Mouse (Mus musculus): ENCODE data around the gene Arhgap23. TPM values are rescaled to one million over a fixed set of nuclear protein-coding genes. Genes with fewer than 3 reads are reported as not detected.

Arhgap23 gene
- polyA plus RNA-seq, 1 experiment from 2014 or later, result 4.2 TPM

DNA sequence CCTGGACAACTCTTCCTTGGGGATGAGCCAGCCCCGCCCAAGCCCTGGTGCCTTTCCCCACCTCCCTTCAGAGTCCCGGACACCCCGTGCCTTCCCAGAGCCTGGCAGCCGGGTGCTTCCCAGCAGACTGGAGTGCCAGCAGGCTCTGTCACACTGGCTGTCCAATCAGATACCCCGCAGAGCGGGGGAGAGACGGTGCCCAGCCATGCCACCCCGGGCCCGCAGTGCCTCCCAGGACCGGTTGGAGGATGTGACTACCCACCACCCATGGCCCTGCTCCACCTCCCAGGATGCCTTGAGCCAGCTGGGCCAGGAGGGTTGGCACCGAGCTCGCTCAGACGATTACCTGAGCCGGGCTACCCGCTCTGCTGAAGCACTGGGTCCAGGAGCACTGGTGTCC is 36.3 kb downstream of the Arhgap23 start:
- no peak overlapping the region for H3K4me3 ChIP-seq (replicated peaks)
- no peak for ATAC-seq
- 95% methylated on average over 15 of the region's 15 CpGs for WGBS
- H3K4me1 ChIP-seq (replicated peaks), result peaks cover 16% of the 10 kb centered on the region
- H3K27ac ChIP-seq, result no peak overlapping the region
- no peak overlapping the region for H3K4me2 ChIP-seq (replicated peaks)
- no peaks in the 10 kb centered on the region for H3K27me3 ChIP-seq (replicated peaks)
- no peak overlapping the region for H3K9ac ChIP-seq
- H3K9me3 ChIP-seq, result no peaks in the 10 kb centered on the region
- peaks cover 33% of the 10 kb centered on the region for H3K36me3 ChIP-seq

DNA sequence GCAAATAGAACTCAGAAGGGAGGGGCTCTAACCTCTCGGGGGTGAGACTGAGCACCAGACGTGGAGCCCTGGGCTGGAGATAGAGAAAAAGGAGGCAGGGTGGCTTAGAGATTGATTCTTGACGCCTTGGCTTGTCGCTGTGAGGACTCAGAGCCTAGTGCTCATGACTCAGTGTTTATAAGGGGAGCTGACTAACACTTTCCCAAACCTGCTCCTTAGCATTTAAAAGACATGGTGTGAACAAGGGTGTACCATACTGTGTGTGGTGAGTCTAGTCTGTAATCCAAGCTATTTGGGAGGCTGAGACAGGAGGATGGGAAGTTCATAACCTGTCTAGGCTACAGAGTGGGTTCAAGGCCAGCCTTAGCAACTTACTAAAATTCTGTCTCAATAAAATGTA is 41.8 kb downstream of the Arhgap23 start:
- Histone ChIP-seq H3K27me3 (replicated peaks) (no peaks in the 10 kb centered on the region), H3K4me1 (replicated peaks) (no peaks in the 10 kb centered on the region), H3K4me3 (replicated peaks) (no peak overlapping the region), H3K4me2 (replicated peaks) (no peak overlapping the region), H3K9me3 (no peaks in the 10 kb centered on the region), H3K9ac (no peak overlapping the region), H3K27ac (no peak overlapping the region), H3K36me3 (peaks cover 38% of the 10 kb centered on the region)
- ATAC-seq, result no peak
- 79% methylated on average over 4 of the region's 4 CpGs for whole genome bisulfite sequencing

DNA sequence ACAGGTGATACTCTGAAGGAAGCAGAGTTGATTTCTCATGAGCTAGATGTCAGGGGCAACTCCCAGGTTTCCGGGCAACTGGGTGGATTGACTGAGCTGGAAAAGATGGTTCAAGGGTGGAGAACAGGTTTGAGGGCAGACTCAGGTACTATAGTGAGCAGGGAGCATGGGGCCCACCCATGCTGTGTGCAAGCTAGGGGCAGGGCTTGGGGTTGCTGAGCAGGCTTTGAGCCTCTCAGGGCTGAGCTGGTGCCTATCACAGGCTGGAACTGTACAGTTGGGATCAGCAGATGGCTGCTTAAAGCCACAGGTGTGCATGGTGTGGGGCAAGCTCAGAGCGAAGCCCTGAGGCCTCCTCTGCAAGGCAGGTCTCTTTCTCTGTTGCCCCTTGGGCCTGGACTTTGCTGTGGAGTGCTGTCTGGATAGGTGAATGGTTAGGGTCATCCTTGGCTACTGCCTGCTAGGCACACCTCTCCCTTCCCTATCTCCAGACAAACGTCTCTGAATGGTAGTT is 46.0 kb downstream of the Arhgap23 start:
- Histone ChIP-seq H3K27ac (no peak overlapping the region), H3K27me3 (replicated peaks) (no peaks in the 10 kb centered on the region), H3K4me2 (replicated peaks) (no peak overlapping the region), H3K9me3 (no peaks in the 10 kb centered on the region), H3K9ac (no peak overlapping the region), H3K36me3 (peaks cover 41% of the 10 kb centered on the region), H3K4me1 (replicated peaks) (no peaks in the 10 kb centered on the region), H3K4me3 (replicated peaks) (no peak overlapping the region)
- WGBS, result 89% methylated on average over 3 of the region's 3 CpGs
- 0 out of 2 replicates have a peak, but pooled peaks have one; percentile 36 for ATAC-seq

DNA sequence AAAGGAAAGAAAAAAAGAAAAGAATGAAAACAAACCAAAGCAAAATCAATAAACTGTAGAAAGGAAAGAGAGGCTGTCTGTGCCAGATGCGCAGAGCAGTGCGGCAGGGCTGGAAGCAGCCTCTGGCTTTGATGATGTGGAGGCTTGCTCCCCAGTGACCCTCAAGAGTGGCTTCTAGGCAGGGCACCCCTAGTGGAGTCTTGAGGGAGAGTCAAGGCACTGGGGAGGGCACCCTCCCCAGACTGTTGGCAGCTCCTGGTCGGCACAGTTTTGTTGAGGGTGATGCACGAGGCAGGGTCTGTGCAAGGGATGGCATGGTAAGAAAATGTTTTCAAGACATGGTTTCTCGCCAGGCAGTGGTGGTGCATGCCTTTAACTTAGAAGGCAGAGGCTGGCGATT is 47.2 kb downstream of the Arhgap23 start:
- 89% methylated on average over 6 of the region's 6 CpGs for WGBS
- Histone ChIP-seq H3K9ac (no peak overlapping the region), H3K36me3 (peaks cover 39% of the 10 kb centered on the region), H3K27ac (no peak overlapping the region), H3K4me3 (replicated peaks) (no peak overlapping the region), H3K4me1 (replicated peaks) (no peaks in the 10 kb centered on the region), H3K27me3 (replicated peaks) (no peaks in the 10 kb centered on the region), H3K4me2 (replicated peaks) (no peak overlapping the region), H3K9me3 (no peaks in the 10 kb centered on the region)
- no peak for ATAC-seq

DNA sequence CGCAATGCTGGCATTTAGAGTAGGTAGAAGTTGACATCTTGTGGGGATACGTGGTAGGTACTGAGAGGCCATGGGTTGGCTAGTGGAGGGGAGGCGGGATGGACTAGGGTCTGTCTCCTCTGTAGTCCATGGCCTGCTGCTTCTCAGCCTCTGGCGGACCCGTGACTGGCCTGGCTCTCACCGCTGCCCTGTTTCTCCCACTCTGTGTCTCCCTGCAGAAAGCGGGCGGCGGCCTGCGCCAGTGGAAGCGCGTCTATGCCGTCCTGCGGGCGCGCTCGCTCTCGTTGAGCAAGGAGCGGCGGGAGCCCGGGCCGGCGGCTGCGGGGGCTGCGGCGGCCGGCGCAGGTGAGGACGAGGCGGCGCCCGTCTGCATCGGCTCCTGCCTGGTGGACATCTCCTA is 47.8 kb downstream of the Arhgap23 start:
- no peak overlapping the region for H3K4me2 ChIP-seq (replicated peaks)
- peaks cover 39% of the 10 kb centered on the region for H3K36me3 ChIP-seq
- WGBS, result 60% methylated on average over 33 of the region's 33 CpGs
- H3K4me3 ChIP-seq (replicated peaks), result no peak overlapping the region
- H3K4me1 ChIP-seq (replicated peaks), result no peaks in the 10 kb centered on the region
- no peak overlapping the region for H3K9ac ChIP-seq
- H3K27me3 ChIP-seq (replicated peaks), result no peaks in the 10 kb centered on the region
- ATAC-seq, result no peak; the same call in 1 of the 2 replicates
- H3K27ac ChIP-seq, result no peak overlapping the region
- H3K9me3 ChIP-seq, result no peaks in the 10 kb centered on the region

DNA sequence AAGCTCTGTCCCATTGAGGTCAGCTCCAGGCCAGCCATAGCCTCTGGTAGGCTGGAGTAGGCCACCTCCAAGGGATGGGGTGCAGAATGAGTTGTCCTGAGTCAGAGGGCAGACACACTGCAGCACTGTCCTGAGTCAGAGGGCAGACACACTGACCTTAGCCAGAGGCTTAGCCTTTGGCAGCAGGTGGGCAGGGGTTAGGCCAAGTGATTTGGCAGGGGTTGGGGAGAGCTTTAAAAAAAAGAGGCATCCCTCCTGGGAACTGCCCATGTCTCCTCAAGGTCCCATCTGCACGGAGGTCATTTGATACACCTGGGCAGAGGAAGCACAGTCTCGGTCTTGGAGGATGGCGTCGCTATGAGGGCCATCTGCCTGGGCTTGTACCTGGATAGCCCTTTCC is 48.7 kb downstream of the Arhgap23 start:
- Histone ChIP-seq H3K9me3 (no peaks in the 10 kb centered on the region), H3K4me2 (replicated peaks) (no peak overlapping the region), H3K36me3 (peaks cover 37% of the 10 kb centered on the region), H3K4me1 (replicated peaks) (no peaks in the 10 kb centered on the region), H3K27me3 (replicated peaks) (no peaks in the 10 kb centered on the region), H3K9ac (no peak overlapping the region), H3K27ac (no peak overlapping the region), H3K4me3 (replicated peaks) (no peak overlapping the region)
- no peak for ATAC-seq
- WGBS, result 88% methylated on average over 4 of the region's 4 CpGs

DNA sequence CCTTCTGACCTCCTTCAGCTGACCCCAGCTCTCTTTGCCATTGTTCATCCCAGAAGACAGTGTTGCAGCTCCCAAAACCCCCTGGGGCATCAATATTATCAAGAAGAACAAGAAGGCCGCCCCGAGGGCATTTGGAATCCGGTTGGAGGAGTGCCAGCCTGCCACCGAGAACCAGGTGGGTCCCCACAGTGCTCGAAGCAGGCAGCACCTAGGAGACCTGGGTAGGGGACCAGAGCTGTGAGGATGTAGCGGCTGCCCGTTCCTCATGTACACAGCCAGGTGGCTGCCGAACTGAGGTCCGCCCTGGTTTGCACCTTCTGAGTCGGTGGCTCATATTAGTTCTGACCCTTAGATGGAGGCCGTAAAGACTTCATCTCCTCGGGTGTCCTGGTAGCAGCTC is 50.6 kb downstream of the Arhgap23 start:
- no peaks in the 10 kb centered on the region for H3K4me1 ChIP-seq (replicated peaks)

DNA sequence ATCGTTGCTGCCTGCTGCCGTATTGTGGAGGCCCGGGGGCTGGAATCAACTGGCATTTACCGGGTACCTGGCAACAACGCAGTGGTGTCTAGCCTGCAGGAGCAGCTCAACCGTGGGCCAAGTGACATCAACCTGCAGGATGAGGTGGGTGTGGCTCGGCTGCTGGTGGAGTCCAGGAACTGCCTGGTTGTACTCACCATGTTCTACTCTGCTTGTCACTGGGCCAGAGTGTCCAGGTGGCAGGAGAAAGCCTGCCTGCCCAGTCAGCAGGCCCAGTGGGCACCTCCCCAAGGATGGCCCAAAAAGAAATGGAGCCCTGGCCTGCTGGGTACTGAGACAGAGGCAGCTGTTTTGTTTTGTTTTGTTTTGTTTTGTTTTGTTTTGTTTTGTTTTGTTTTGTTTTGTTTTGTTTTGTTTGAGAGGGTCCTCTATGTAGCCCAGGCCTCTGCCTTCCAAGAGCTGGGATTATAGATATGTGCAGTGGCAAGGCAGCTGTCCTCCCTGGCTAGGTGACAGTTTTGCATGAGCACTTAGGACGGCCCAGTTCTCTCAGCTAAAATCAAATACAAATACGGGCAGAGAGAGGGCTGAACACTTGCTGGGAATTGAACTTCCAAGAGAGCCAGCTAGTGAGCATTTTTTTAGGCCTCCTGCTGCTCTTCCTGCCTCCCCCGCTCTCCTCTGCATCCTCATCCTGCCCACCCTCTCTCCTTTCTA is 51.3 kb downstream of the Arhgap23 start:
- no peak overlapping the region for H3K27ac ChIP-seq
- H3K4me3 ChIP-seq (replicated peaks), result no peak overlapping the region
- H3K4me1 ChIP-seq (replicated peaks), result no peaks in the 10 kb centered on the region
- WGBS, result 77% methylated on average over 10 of the region's 10 CpGs
- H3K9ac ChIP-seq, result no peak overlapping the region
- no peak for ATAC-seq
- H3K36me3 ChIP-seq, result peaks cover 27% of the 10 kb centered on the region
- no peaks in the 10 kb centered on the region for H3K9me3 ChIP-seq
- H3K4me2 ChIP-seq (replicated peaks), result no peak overlapping the region
- H3K27me3 ChIP-seq (replicated peaks), result no peaks in the 10 kb centered on the region

More for the DNA sequence above, 50.6 kb downstream of the Arhgap23 start:
- 90% methylated on average over 12 of the region's 12 CpGs for WGBS
- Histone ChIP-seq H3K27ac (no peak overlapping the region), H3K36me3 (peaks cover 31% of the 10 kb centered on the region), H3K9ac (no peak overlapping the region), H3K27me3 (replicated peaks) (no peaks in the 10 kb centered on the region), H3K4me2 (replicated peaks) (no peak overlapping the region), H3K9me3 (no peaks in the 10 kb centered on the region), H3K4me3 (replicated peaks) (no peak overlapping the region)
- ATAC-seq, result no peak

DNA sequence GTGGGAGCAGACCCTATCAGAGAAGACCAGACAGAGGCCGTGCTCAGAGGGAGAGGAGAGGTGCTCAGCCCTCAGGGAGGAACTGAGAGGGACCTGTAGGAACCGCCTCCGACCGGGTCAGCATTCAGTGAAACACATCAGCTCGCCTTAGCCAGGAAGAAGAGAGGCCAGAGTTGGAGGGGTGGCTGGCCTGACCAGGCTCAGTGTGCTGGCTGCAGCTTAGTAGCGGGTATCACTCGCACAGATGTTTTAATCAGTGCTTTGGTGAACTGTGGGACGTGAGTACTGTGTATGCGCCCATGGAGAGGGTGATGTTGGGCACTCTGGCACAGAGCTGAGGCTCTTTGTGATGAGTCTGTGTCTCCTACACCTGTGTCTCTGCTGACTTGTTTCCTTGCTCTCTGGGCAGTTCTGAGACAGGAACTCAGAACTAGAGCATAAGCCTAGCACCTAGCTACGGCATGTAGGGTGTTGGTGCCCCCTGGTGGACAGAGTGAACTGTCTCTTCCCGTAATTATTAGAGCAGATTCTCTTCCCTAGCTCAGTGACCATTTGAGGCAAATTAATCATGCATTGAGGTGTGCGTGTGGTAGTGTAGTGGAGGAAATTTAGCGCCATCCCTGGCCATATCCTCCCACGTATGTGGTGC is 53.4 kb downstream of the Arhgap23 start:
- H3K4me1 ChIP-seq (replicated peaks), result no peaks in the 10 kb centered on the region
- H3K27ac ChIP-seq, result no peak overlapping the region
- WGBS, result 47% methylated on average over 14 of the region's 14 CpGs
- H3K9ac ChIP-seq, result no peak overlapping the region
- no peaks in the 10 kb centered on the region for H3K27me3 ChIP-seq (replicated peaks)
- no peak overlapping the region for H3K4me3 ChIP-seq (replicated peaks)
- peaks cover 18% of the 10 kb centered on the region for H3K36me3 ChIP-seq
- ATAC-seq, result peak; percentile 74
- no peaks in the 10 kb centered on the region for H3K9me3 ChIP-seq
- H3K4me2 ChIP-seq (replicated peaks), result no peak overlapping the region

DNA sequence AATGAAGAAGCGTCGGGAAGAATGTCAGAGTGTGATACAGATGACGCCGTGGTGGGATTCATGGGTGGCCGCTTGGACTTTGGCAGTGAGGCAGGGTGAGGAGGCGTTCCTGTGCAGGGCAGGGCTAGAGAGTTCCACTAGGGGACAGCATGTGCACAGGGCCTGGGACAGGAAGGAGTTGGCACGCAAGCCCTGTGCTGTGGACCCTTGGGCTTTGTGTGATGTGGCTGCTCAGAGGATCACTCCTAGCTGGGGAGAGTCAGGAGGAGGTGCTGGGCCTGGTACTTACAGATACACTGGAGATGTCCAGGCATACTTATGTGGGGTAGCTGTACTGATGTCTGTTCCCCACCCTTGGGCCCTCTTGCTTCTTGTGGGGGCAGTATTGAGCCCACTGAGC is 54.5 kb downstream of the Arhgap23 start:
- Histone ChIP-seq H3K4me3 (replicated peaks) (no peak overlapping the region), H3K4me1 (replicated peaks) (no peaks in the 10 kb centered on the region), H3K36me3 (peaks cover 9% of the 10 kb centered on the region), H3K27me3 (replicated peaks) (no peaks in the 10 kb centered on the region), H3K4me2 (replicated peaks) (no peak overlapping the region), H3K9me3 (no peaks in the 10 kb centered on the region), H3K9ac (no peak overlapping the region), H3K27ac (no peak overlapping the region)
- no peak for ATAC-seq
- 94% methylated on average over 7 of the region's 7 CpGs for WGBS

DNA sequence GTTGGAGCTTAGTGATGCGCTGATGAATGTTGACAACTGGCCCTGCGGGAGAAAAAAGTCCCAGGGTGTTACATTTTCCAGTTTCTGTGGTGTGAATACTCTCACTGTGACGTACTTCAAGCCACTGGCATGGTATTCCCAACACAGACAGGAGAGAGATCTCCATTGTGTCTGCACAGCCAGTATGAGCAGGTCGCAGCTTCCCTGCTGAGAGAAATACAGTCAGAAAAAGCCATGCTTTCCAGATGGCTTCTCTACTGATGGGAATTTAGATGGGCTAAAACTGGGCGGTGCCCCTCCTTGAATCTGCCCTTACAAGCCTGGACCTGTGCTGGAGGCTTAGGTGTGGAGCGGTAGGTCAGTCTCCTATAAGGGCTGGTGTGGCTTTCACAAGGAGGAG is 55.9 kb downstream of the Arhgap23 start:
- peaks cover 15% of the 10 kb centered on the region for H3K36me3 ChIP-seq
- H3K27ac ChIP-seq, result no peak overlapping the region
- WGBS, result 90% methylated on average over 6 of the region's 6 CpGs
- no peaks in the 10 kb centered on the region for H3K9me3 ChIP-seq
- H3K9ac ChIP-seq, result no peak overlapping the region
- no peak overlapping the region for H3K4me3 ChIP-seq (replicated peaks)
- no peak for ATAC-seq
- H3K4me2 ChIP-seq (replicated peaks), result no peak overlapping the region
- H3K4me1 ChIP-seq (replicated peaks), result no peaks in the 10 kb centered on the region
- H3K27me3 ChIP-seq (replicated peaks), result no peaks in the 10 kb centered on the region

DNA sequence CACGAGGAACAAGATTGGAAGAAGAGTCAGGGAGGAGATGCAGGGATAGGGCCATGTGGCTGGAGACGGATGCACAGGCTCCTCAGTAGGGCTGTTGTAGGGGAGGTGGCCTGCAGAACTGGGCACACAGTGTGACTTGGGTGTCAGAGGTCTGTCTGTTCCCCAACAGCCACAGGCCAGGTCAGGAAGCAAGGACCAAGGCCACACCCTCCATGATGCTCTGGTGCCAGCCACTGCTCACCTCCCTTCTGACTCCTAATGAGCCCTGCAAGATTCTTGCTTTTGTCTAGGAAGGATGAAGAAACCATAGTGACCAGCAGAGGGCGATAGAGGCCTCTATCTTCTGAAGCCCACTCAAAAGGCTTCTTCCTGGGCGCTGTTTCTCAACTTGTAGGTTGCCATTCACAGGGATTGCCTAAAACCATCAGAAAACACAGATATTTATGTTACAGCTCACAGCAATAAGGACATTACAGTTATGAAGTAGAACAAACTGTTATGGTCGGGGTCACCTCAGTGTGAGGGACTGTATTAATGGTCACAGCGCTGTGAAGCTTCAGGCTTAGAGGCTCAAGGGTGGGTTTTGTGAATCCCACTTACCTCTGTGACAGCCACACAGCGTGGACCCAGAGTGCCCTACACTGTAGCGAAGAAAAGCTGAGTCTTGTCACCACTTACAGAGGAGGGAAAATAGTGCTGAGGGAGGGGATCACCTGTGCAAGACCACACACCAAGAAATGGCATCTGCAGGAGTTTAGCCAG is 61.2 kb downstream of the Arhgap23 start:
- no peak overlapping the region for H3K27ac ChIP-seq
- no peaks in the 10 kb centered on the region for H3K27me3 ChIP-seq (replicated peaks)
- H3K4me3 ChIP-seq (replicated peaks), result no peak overlapping the region
- no peak overlapping the region for H3K9ac ChIP-seq
- H3K4me1 ChIP-seq (replicated peaks), result no peaks in the 10 kb centered on the region
- peaks cover 16% of the 10 kb centered on the region for H3K36me3 ChIP-seq
- peak; percentile 6; the same call in 1 of the 2 replicates for ATAC-seq
- no peak overlapping the region for H3K4me2 ChIP-seq (replicated peaks)
- 63% methylated on average over 8 of the region's 8 CpGs for WGBS
- no peaks in the 10 kb centered on the region for H3K9me3 ChIP-seq
